23 mouse cellular contexts compared by ENCODE assay signal in the genomic region with DNA sequence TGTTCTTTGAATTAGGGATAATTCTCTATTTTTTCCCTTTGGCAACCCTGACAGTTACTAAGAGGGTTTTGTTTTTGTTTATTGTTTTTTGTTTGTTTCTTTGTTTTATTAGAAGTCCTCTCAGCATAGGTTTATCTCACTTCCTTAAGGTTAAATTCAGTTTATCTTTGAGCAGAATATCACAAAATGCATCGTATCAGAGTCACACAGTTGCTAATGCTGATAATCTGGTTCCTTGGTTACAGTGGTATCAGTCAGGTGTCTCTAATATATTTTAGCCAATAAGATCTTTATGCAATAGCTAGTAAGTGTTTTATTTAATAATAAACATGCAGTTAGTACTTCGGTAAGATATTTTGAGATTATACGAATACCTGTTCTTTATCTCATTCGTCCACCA. TPM values are rescaled to one million over a fixed set of nuclear protein-coding genes. Genes with fewer than 3 reads are reported as not detected.
"Had no signal": no experiment of that assay in that cellular context is flagged by ENCODE, and none has a peak within 500 bp of the region (broad histone marks: within the 10 kb centered on the region; RNA-seq: fewer than 3 reads in every experiment).

No protein-coding gene starts in this region.

- H3K27ac ChIP-seq: neural tube, embryonic 13.5 days; neural tube, embryonic 15.5 days; stomach, embryonic 15.5 days; stomach, postnatal 0 days had no signal

- H3K4me3 ChIP-seq: neural tube, embryonic 13.5 days; neural tube, embryonic 15.5 days; stomach, embryonic 15.5 days had no signal

- H3K9ac ChIP-seq: neural tube, embryonic 13.5 days; neural tube, embryonic 15.5 days; stomach, embryonic 15.5 days had no signal

- H3K27me3 ChIP-seq: neural tube, embryonic 13.5 days; neural tube, embryonic 15.5 days; stomach, embryonic 15.5 days had no signal

- DNase-seq: retina, postnatal 1 day; right cerebral cortex, adult 18-20 months; right cerebral cortex, postnatal 14 days; right cerebral cortex, postnatal 25 days; right cerebral cortex, postnatal 4 days; spleen, adult 18-20 months; thymus, adult 18-20 months; thymus, adult 2 months; thymus, postnatal 14 days; thymus, postnatal 25 days; thymus, postnatal 36 days; thymus, postnatal 4 days had no signal

- H3K4me1 ChIP-seq: neural tube, embryonic 15.5 days; stomach, embryonic 15.5 days had no signal

- H3K4me2 ChIP-seq: neural tube, embryonic 13.5 days; neural tube, embryonic 15.5 days; stomach, embryonic 15.5 days had no signal

- H3K9me3 ChIP-seq: neural tube, embryonic 13.5 days; neural tube, embryonic 15.5 days; stomach, embryonic 15.5 days had no signal

- H3K36me3 ChIP-seq: neural tube, embryonic 13.5 days; neural tube, embryonic 15.5 days had no signal

RNA-seq across cellular contexts. Expression of a gene that starts 54.0 kb away (rescaled TPM):
- total RNA-seq: neutrophil, adult 5-6 weeks had no signal
- polyA plus RNA-seq: neural tube, embryonic 13.5 days; neural tube, embryonic 14.5 days; neural tube, embryonic 15.5 days; spleen, adult 2 months; stomach, embryonic 14.5 days; stomach, postnatal 0 days; testis, adult 2 months; thymus, adult 2 months; thymus, postnatal 0 days; urinary bladder, adult 2 months had no signal
